Mouse (Mus musculus) neural tube, embryonic 10.5 days (tissue): ENCODE measurements around the gene Olfr44.

Experiments
- DNase-seq: peaks from one replicate; pipeline ENCODE4 v3.0.0-alpha.2; 2017; ENCODE audit warnings: low spot score; ENCODE audit errors: extremely low spot score

Gene Olfr44

GRCm38 (mm10) chr9:39493895-39494294, at the start of gene Olfr44:
Olfr44 (minus strand) TSS chr9:39493995.
- no peak for DNase-seq

GRCm38 (mm10) chr9:39523616-39524285, 30.0 kb upstream of the Olfr44 start:
- no peak for DNase-seq

- DNase-seq: no peak
Measured at GRCm38 (mm10) chr9:39518595-39518994, 24.8 kb upstream of the Olfr44 start.

- no peak for DNase-seq
Measured at GRCm38 (mm10) chr9:39515531-39515930, 21.7 kb upstream of the Olfr44 start, which contains the start of gene Olfr957. Olfr957 (minus strand) TSS chr9:39515809.

- DNase-seq: no peak
Measured at GRCm38 (mm10) chr9:39509412-39509811, 15.6 kb upstream of the Olfr44 start.

GRCm38 (mm10) chr9:39508998-39509397, 15.2 kb upstream of the Olfr44 start:
- DNase-seq: peak; percentile 41

- DNase-seq: no peak
Measured at GRCm38 (mm10) chr9:39471844-39472243, 22.0 kb downstream of the Olfr44 start, which contains the start of gene Olfr955. Olfr955 (minus strand) TSS chr9:39471944.

GRCm38 (mm10) chr9:39456401-39456800, 37.4 kb downstream of the Olfr44 start, which contains the start of gene Olfr954:
Olfr954 (plus strand) TSS chr9:39456701.
- no peak for DNase-seq
